Mouse (Mus musculus) mature B cell (primary cell): Measurements from ENCODE around the gene Frrs1.

Source experiments
- in situ Hi-C: fragments of 300-500 bp; cut with MboI; formaldehyde crosslinking; loops from 2 replicates; pipeline ENCODE4 v1.14.3; 2019

Frrs1 gene

GRCm38 (mm10) chr3:116848099-116848498, 11.2 kb upstream of the Frrs1 start:
- in situ Hi-C loops, result no loop called here

GRCm38 (mm10) chr3:116848936-116849335, 10.3 kb upstream of the Frrs1 start:
- in situ Hi-C loops, result no loop called here

- in situ Hi-C loops, result no loop called here
These were observed 8.9 kb upstream of the Frrs1 start for GRCm38 (mm10) chr3:116850376-116850775.

DNA sequence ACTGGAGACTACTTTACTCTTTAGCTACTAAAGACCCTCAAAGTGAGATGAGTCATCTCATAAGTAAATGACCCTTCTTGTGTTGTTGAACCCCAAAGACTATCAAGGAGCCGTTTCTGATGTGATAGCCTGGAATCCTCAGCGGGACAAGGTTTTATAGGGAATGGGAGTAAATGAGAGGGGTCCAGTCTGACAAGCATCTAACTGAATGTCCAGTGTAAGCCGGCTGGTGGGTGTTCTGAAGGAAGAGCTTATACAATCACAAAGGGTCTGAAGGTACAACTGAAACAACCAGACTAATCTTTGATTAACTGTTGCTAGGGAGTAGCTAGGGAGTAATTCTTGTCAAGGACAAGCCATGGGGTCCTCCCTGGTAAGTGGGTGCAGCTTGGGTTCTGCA, 6.8 kb upstream of the Frrs1 start:
- in situ Hi-C loops, result no loop called here

DNA sequence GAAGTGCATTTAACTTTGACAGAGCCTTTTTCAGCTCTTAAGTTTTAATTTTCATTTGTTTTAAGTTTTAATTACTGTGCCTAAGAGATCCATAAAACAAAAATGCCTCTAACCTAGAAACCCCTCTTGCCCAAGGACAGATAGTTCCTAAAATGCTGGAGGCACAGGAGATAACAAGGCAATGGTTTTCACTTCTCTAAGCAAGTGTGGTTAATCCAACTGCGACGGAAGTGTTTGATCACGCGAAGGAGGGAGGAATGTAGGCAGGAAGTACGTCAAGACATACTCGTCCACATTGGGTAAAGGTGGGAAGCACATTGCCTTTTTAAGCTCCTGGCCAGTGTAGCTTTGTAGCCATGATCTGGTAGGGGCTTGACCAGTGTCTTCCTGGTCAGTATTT, 1.7 kb upstream of the Frrs1 start:
- in situ Hi-C loops, result no loop called here

- in situ Hi-C loops, result no loop called here
These were observed 488 bp downstream of the Frrs1 start for GRCm38 (mm10) chr3:116859752-116860151.

- in situ Hi-C loops, result no loop called here
These were observed 1.3 kb downstream of the Frrs1 start for GRCm38 (mm10) chr3:116860333-116861222.

- in situ Hi-C loops, result no loop called here
These were observed 1.9 kb downstream of the Frrs1 start for GRCm38 (mm10) chr3:116861223-116861539.

- in situ Hi-C loops, result no loop called here
These were observed 2.3 kb downstream of the Frrs1 start for GRCm38 (mm10) chr3:116861540-116862067.

DNA sequence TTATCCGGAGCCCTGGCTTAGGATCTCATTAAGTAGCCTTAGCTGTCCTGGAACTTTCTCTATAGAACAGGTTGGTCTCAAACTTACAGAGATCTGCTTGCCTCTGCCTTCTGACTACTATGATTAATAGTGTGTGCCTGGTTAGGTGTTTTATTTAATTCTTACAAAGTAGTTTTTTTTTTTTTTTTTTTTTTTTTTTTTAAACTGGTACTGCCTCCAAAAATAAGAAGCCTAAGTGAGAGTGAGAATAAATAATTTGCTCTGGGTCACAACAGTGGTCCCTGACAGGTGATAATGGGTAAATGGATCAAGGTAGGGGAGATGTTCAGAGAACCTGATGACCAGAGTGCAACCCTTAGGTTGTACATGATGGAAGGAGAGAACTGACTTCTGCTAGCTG, 3.4 kb downstream of the Frrs1 start:
- in situ Hi-C loops, result no loop called here

- in situ Hi-C loops, result no loop called here
These were observed 5.2 kb downstream of the Frrs1 start for GRCm38 (mm10) chr3:116864421-116864820.

DNA sequence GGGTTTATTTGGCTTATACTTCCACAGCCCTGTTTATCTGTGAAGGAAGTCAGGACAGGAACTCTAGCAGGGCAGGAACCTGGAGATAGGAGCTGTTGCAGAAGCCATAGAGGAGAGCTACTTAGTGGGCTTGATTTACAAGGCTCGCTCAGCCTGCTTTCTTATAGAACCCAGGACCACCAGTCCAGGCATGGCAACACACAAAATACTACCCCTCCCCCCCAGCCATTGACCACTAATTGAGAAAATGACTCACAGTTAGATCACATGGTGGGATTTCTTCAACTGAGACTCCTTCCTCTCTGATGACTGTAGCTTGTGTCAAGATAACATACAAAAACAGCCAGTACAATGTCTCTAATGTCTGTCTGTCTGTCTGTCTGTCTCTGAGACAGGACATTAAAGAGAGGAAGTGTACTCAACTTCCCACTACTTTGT, 6.0 kb downstream of the Frrs1 start:
- in situ Hi-C loops, result no loop called here

GRCm38 (mm10) chr3:116870372-116870771, 11.1 kb downstream of the Frrs1 start:
- in situ Hi-C loops, result no loop called here

DNA sequence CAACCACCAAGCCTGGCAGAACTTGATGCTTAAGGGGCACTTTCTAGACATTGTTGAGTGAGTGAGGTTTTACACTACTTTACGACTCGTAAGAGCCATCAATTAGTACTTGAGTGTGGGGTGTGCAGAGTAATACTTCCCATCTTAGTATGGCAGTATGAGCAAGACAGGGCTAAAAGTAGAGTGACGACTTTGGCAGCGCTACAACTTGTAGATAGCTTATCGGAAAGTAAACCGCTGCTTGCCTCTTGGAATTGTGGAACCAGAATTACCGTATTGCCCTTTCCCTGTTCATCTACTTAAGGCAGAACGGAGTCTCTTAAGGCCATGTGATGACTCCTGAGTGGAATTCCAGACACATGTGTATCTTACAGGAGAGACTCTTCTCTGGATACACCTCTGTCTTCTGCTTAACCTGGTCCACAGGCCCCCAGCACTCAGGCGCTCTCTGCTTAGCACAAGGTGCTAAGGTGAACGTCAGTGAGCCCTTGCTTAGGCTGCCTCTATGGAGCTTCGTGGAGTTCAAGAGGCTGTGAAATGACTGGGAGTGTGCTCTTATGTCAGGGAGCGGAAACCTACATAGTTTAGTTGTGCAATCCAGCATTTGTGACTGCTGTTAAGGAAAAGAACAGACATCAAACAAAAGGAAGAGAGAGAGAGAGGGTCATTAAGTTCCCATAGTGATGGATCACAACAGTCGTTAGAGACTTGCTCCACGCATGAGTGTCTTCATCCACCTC, 23.1 kb downstream of the Frrs1 start:
- in situ Hi-C loops, result no loop called here

DNA sequence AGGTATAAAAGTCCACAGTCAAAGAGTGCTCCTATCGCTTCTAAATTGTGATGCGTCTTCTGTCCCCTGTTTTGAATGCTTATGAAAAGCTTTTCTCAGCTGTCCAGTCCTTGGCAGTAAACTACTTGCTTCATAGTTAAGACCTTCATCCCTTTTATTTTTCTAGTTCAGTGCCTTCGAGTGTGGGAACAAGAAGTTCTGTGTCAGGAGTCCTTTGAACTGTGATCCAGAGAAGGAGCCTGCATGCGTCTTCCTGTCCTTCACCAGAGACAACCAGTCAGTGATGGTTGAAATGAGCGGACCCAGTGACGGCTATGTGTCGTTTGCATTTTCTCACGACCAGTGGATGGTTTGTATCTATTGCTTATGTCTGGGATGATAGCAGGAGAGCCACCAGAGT, 25.7 kb downstream of the Frrs1 start:
- in situ Hi-C loops, result no loop called here

DNA sequence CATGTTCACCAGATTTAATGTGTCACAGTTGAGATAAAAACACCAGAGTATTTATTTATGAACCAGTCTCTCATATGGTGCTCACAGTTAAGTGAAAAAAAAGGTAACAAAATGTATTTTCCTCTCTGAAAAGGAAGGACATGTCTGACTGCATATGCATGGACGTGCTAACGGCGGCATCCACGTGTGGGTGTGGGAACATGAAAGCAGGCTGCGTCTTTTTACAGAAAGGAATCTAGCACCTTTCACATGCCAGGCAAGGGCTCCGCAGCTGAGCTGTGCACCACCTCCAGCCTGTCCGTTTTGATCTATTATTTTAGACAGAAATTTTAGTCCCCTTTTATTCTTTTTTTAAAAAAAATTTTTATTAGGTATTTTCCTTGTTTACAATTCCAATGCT, 30.1 kb downstream of the Frrs1 start:
- in situ Hi-C loops, result no loop called here

GRCm38 (mm10) chr3:116890576-116890975, 31.3 kb downstream of the Frrs1 start:
- in situ Hi-C loops, result no loop called here

GRCm38 (mm10) chr3:116891436-116892205, 32.4 kb downstream of the Frrs1 start:
- in situ Hi-C loops, result no loop called here

GRCm38 (mm10) chr3:116892206-116892563, 32.9 kb downstream of the Frrs1 start:
- in situ Hi-C loops, result no loop called here

GRCm38 (mm10) chr3:116892872-116893271, 33.6 kb downstream of the Frrs1 start:
- in situ Hi-C loops, result no loop called here

GRCm38 (mm10) chr3:116904158-116904557, 44.9 kb downstream of the Frrs1 start:
- in situ Hi-C loops, result no loop called here

- in situ Hi-C loops, result no loop called here
These were observed 46.6 kb downstream of the Frrs1 start for GRCm38 (mm10) chr3:116905898-116906297.
